Mouse (Mus musculus) stomach, embryonic 15.5 days (tissue): ENCODE results near the gene Vmn1r184. TPM values are rescaled to one million over a fixed set of nuclear protein-coding genes. Genes with fewer than 3 reads are reported as not detected.
"Not testable (repeated sequence)": the region's sequence is repeated elsewhere in the genome, so short reads cannot be mapped to it uniquely, and the experiment has no call there.

Experiments used
- ATAC-seq: fragments of 200-750 bp; cut with Nextera tagmentation; 2 replicates; pipeline ENCODE4 v1.8.0; 2017; ENCODE audit warnings: low read depth, moderate number of reproducible peaks, moderate TSS enrichment; ENCODE audit not compliant: insufficient read depth, low FRiP score
- H3K27ac ChIP-seq: fragments of 300-500 bp; sonication (generic); 2 replicates; pipeline ENCODE4 v1.5.1; 2015; ENCODE audit warnings: mild to moderate bottlenecking, inconsistent platforms
- H3K27me3 ChIP-seq: fragments of 300-500 bp; sonication (generic); replicated peaks from 2 replicates; pipeline ENCODE4 v1.6.1; 2015; ENCODE audit warnings: inconsistent platforms
- H3K36me3 ChIP-seq: fragments of 300-500 bp; sonication (generic); 2 replicates; pipeline ENCODE4 v1.6.1; 2015; ENCODE audit warnings: inconsistent platforms
- H3K4me1 ChIP-seq: fragments of 300-500 bp; sonication (generic); 2 replicates; pipeline ENCODE4 v1.6.1; 2015; ENCODE audit warnings: inconsistent platforms
- H3K4me2 ChIP-seq: fragments of 300-500 bp; sonication (generic); 2 replicates; pipeline ENCODE4 v1.6.1; 2015; ENCODE audit warnings: mild to moderate bottlenecking, inconsistent platforms
- H3K4me3 ChIP-seq: fragments of 300-500 bp; sonication (generic); replicated peaks from 2 replicates; pipeline ENCODE4 v1.5.1; 2015; ENCODE audit warnings: inconsistent platforms
- H3K9ac ChIP-seq: fragments of 300-500 bp; sonication (generic); 2 replicates; pipeline ENCODE4 v1.6.1; 2015; ENCODE audit warnings: inconsistent platforms
- H3K9me3 ChIP-seq: fragments of 300-500 bp; sonication (generic); 2 replicates; pipeline ENCODE4 v1.6.1; 2016; ENCODE audit warnings: inconsistent platforms
- WGBS: fragments of 180-500 bp; shearing (Covaris S2); methylation state at CpG from one replicate; pipeline ENCODE4 v1.1.7; 2015; 5-methylcytosine and 5-hydroxymethylcytosine counted together
- polyA plus RNA-seq: library from polyadenylated mRNA; unstranded; fragments of >200 nt; fragmentation: Nextera tagmentation; extraction: Ambion mirVana; gene quantifications from 2 replicates; pipeline ENCODE4 v1.2.1, GENCODE M21; 2015

The Vmn1r184 gene
- not detected in 2 replicates for polyA plus RNA-seq

DNA sequence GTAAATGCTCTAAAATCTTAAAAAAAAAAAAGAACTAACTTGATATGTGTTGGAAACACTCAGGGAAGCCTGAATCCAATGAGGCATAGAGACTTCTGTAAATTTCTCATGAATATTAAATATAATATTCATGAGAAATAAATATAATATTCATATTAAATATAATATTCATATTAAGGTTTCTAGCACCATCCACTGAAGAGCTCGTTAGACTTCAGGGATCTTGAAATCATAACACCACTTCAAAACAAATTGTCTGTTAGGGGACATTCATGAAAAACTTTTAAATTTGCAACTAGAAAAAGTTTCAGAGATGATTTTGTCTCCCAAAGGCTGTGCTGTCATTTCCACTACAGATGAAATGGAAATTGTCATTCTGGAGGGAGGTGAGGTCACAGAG lies at the start of gene Vmn1r184:
Gene Vmn1r184, plus strand, starts transcription at position 301 of the 400 bp plus-strand sequence.
- H3K36me3 ChIP-seq, H3K9ac ChIP-seq, H3K4me2 ChIP-seq, H3K27me3 ChIP-seq, H3K4me1 ChIP-seq, H3K27ac ChIP-seq, H3K9me3 ChIP-seq, H3K4me3 ChIP-seq, ATAC-seq: not testable (repeated sequence)
- WGBS = 84% methylated on average over 1 of the region's 1 CpGs

DNA sequence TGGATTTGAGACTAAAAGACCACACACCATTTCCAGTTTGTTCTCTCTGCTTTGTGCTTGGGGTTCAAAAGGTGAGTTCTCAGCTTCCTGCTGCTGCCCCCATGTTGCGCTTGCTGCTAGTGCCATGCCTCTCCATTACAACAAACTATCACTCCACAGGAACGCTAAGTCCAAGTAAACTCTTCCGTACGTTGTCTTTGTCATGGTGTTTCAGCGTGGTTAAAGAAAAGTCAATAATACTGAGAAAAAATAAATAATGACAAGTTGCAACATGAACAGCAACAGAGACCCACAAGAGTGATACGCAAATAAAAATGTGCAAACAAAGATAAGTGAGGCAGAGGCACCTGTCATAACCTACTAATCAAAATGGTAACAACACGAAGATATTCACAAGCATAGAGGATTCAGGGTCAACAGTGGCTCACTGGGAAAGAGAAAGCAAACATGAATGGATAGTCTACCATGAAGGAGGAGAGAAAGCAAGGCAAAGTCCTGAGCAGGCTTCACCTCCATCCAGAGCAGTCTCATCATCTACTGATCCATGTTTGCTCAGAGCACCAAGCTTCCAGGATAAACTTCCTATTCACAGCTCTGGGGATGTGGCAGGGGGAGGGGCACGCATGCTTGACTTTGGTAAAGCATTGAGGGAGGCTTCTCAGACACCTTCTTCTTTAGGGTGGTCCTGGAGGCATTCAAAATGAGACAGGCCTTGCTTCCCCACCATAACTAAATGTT lies 43.5 kb downstream of the Vmn1r184 start:
- 73% methylated on average over 8 of the region's 8 CpGs for WGBS
- H3K27ac ChIP-seq, ATAC-seq, H3K4me1 ChIP-seq, H3K36me3 ChIP-seq, H3K9me3 ChIP-seq, H3K27me3 ChIP-seq, H3K4me2 ChIP-seq, H3K4me3 ChIP-seq, H3K9ac ChIP-seq: not testable (repeated sequence)

DNA sequence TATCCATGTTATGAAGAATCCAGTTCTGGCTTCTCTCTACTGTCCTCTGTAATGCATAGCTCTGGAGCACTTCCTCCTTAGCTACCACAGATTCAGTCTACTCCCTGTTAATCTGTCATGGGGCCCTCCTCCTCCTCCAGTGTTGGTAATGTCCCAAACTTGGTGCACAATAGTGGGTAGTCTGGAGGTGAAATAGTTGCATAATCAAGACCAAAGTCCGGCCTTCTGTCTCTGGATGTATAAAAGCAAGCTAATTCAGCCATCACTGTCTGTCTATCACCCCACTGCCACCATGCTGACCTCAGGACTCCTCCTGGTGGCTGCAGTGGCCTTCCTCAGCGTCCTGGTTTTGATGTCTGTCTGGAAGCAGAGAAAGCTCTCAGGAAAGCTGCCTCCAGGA lies 46.8 kb downstream of the Vmn1r184 start, which contains the start of gene Cyp2a4:
Gene Cyp2a4, plus strand, starts transcription at position 244 of the 400 bp plus-strand sequence.
- H3K4me1 ChIP-seq, H3K27ac ChIP-seq, H3K4me2 ChIP-seq, H3K4me3 ChIP-seq, H3K9ac ChIP-seq, ATAC-seq, H3K9me3 ChIP-seq, H3K36me3 ChIP-seq, H3K27me3 ChIP-seq: not testable (repeated sequence)
- 65% methylated on average over 2 of the region's 2 CpGs for WGBS

DNA sequence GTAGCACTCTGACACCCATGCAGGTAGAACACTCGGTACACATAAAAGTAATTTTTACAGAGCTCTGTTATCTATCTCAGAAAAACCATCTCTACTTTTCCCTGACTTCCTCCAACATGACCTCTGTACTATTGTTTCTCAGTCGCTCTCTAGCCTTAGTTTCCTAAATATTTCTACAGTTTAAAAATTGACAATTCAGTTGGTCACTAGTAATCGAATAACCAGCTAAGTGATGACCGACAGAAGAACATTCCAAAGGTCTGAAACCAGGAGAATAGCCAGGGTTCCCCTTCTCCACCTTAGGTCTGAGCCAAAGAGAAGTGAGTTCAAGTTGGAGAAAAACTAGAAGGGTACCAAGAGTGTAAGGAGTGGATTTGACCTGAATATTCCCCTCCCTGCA lies 51.7 kb downstream of the Vmn1r184 start:
- H3K4me3 ChIP-seq, H3K9ac ChIP-seq, H3K36me3 ChIP-seq, ATAC-seq, H3K27me3 ChIP-seq, H3K9me3 ChIP-seq, H3K27ac ChIP-seq, H3K4me2 ChIP-seq, H3K4me1 ChIP-seq: not testable (repeated sequence)
- 73% methylated on average over 4 of the region's 4 CpGs for WGBS

DNA sequence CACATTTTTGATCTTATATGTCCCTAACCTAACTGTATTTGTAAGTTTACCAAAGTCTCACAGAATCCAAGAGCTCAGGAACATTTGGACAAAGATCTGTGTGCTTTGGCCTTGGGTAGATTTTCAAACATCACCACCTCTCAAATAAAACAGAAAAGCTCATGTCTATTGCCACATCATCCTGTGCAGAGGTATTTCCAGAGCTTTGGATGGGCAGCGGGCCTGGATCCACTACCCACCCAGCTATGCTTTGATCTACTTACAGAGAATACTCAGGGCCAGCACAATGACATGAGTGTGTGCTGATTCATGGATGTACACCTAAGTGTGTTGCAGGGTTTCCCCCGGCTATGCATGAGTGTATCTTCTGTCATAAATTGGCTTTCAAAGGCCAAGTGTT lies 55.1 kb downstream of the Vmn1r184 start:
- H3K9ac ChIP-seq, ATAC-seq, H3K4me1 ChIP-seq, H3K27ac ChIP-seq, H3K36me3 ChIP-seq, H3K27me3 ChIP-seq, H3K4me2 ChIP-seq, H3K9me3 ChIP-seq, H3K4me3 ChIP-seq: not testable (repeated sequence)
- WGBS = 78% methylated on average over 2 of the region's 2 CpGs

DNA sequence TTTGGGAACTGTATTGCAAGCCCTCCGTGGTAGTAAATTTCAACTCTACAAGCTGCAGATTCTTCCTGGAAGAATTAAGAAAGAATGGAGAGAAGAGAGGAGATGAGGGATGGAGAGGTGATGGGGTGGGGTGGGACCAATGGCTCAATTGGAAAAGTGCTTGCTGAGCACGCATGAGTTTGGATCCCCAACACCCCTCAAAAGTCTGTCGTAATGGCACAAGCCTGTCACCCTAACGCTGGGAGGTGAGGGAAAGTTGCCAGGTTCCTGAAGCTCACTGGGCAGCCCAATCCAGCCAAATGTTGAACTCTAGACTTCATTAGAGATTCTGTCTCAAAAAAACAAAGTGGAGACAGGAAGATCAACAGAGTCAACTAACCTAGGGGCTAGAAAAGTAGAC lies 55.7 kb downstream of the Vmn1r184 start:
- not testable (repeated sequence) for H3K36me3 ChIP-seq, H3K27ac ChIP-seq, H3K27me3 ChIP-seq, H3K4me3 ChIP-seq, H3K9ac ChIP-seq, H3K4me2 ChIP-seq, H3K4me1 ChIP-seq, H3K9me3 ChIP-seq, ATAC-seq
- 84% methylated on average over 4 of the region's 4 CpGs for WGBS

Other genes starting within 250 kb of the Vmn1r184 start
- not detected in 2 replicates for gene Cyp2b13, start 198.8 kb upstream of the Vmn1r184 start, polyA plus RNA-seq
- not detected in 2 replicates for gene Cyp2b9, start 86.9 kb upstream of the Vmn1r184 start, polyA plus RNA-seq
- not detected in 2 replicates for gene Cyp2a4, start 46.8 kb downstream of the Vmn1r184 start, polyA plus RNA-seq
- gene Nlrp9c, start 143.4 kb downstream of the Vmn1r184 start, polyA plus RNA-seq = not detected in 2 replicates
- gene Nlrp4a, start 174.8 kb downstream of the Vmn1r184 start, polyA plus RNA-seq = not detected in 2 replicates